Comparison of ENCODE assay signal across 8 mouse cellular contexts in the genomic region with DNA sequence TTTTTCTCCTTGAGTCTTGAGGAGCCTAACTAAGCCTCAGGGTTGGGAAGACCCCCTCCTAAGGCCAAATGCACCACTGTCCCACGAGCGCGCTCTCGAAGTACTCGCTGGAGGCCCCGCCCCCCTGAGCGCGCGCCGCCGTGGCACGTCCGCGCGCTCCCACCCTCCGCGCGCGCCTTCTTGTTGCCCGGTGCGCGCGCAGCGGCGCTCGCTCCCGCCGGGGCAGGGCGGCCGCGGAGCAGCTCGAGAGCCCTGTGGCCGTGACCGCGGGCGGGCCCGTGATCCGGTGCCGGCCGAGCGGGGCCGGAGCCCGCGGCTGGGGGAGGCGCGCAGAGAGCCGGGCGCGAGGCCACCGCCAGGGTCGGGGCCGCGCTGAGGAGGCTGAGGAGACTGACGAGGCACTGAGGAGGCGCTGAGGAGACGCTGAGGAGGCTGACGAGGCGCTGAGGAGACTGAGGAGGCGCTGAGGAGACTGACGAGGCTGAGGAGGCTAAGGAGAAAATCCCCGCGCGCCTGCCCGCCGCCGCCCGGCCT. TPM values are rescaled to one million over a fixed set of nuclear protein-coding genes. Genes with fewer than 3 reads are reported as not detected.
DNase-seq lines count a peak whose midpoint lies in the region; ATAC-seq lines count a peak whose summit lies in the region.

A gene (plus strand): TSS at position 207 of the 534 bp plus-strand sequence.

- DNase-seq in R1 (ENCODE audit: low read depth, low spot score): peak; percentile 85
- peak; percentile 96 to 97 for DNase-seq in cerebellum, postnatal 10 days
- DNase-seq in frontal cortex, postnatal 36 days (ENCODE audit: low spot score in 2 of 2): peak; percentile 83 to 87
- DNase-seq in layer of hippocampus, postnatal 36 days: peak; percentile 84 to 87
- DNase-seq in lung, postnatal 25 days (ENCODE audit: low spot score): peak; percentile 85
- peak; percentile 94 for DNase-seq in retina, postnatal 1 day
- peak; percentile 94 for DNase-seq in thymus, postnatal 4 days

- peak within 1 kb of the TSS; percentile 65 for H3K4me2 ChIP-seq in hindbrain, embryonic 15.5 days

- peak within 1 kb of the TSS; percentile 85 for H3K9ac ChIP-seq in hindbrain, embryonic 15.5 days

- H3K9me3 ChIP-seq in hindbrain, embryonic 15.5 days: no peaks in the 10 kb centered on the region

- peak; percentile 93 for ATAC-seq in hindbrain, embryonic 15.5 days (ENCODE audit: low FRiP score, low read depth)

- H3K4me3 ChIP-seq in hindbrain, embryonic 15.5 days: peak within 1 kb of the TSS; percentile 86

- H3K36me3 ChIP-seq in hindbrain, embryonic 15.5 days: no peaks in the 10 kb centered on the region

- H3K27me3 ChIP-seq in hindbrain, embryonic 15.5 days: no peaks in the 10 kb centered on the region

- peaks cover 32% of the 10 kb centered on the region for H3K4me1 ChIP-seq in hindbrain, embryonic 15.5 days (replicated peaks)

- under 1% methylated on average over 52 of the region's 67 CpGs for WGBS in hindbrain, embryonic 15.5 days

- H3K27ac ChIP-seq in hindbrain, embryonic 15.5 days (replicated peaks): peak within 1 kb of the TSS; percentile 97

RNA-seq across cellular contexts. Expression of the gene that starts here (rescaled TPM):
- polyA plus RNA-seq in hindbrain, embryonic 15.5 days (2015; fragmentation: Nextera tagmentation; extraction: Ambion mirVana): 13.9 and 14.1 TPM in 2 replicates
- total RNA-seq in layer of hippocampus, postnatal 36 days (2021): 10 to 100 TPM; 65.8 to 70.8 TPM

Comparison
In these comparisons a context has a peak if more than half of its experiments do, and no peak if none do; other contexts are left out.
1. Peak in every context shown above with its lines: DNase-seq, ATAC-seq, H3K4me3 ChIP-seq and H3K27ac ChIP-seq.